Mouse (Mus musculus) testis, adult 2 months (tissue): ENCODE results near the gene Arap1. TPM values are rescaled to one million over a fixed set of nuclear protein-coding genes. Genes with fewer than 3 reads are reported as not detected.

Experiments used
- H3K27ac ChIP-seq: fragments of 200-500 bp; 2 replicates; pipeline ENCODE4 v1.5.1; 2012; ENCODE audit warnings: low read depth, low read length; ENCODE audit not compliant: control insufficient read depth, insufficient read depth
- H3K27me3 ChIP-seq: fragments of 200-500 bp; 2 replicates; pipeline ENCODE4 v1.6.1; 2012; ENCODE audit warnings: mild to moderate bottlenecking, low read length, moderate library complexity; ENCODE audit not compliant: control insufficient read depth, insufficient read depth
- H3K36me3 ChIP-seq: fragments of 200-500 bp; 2 replicates; pipeline ENCODE4 v1.6.1; 2012; ENCODE audit warnings: mild to moderate bottlenecking, low read length; ENCODE audit not compliant: control insufficient read depth, insufficient read depth
- H3K4me1 ChIP-seq: fragments of 200-500 bp; 2 replicates; pipeline ENCODE4 v1.6.1; 2012; ENCODE audit warnings: low read length; ENCODE audit not compliant: control insufficient read depth, insufficient read depth
- H3K4me3 ChIP-seq: fragments of 200-500 bp; 2 replicates; pipeline ENCODE4 v1.5.1; 2012; ENCODE audit warnings: low read depth, mild to moderate bottlenecking, low read length, moderate library complexity, mixed read lengths; ENCODE audit not compliant: control insufficient read depth
- CTCF ChIP-seq: fragments of 200-500 bp; IDR thresholded peaks from 2 replicates; pipeline ENCODE4 v1.5.1; 2012; ENCODE audit warnings: low read depth, mild to moderate bottlenecking, inconsistent platforms, low read length, moderate library complexity; ENCODE audit not compliant: control insufficient read depth, insufficient read depth, insufficient replicate concordance
- POLR2A ChIP-seq: fragments of 200-500 bp; IDR thresholded peaks from 2 replicates; pipeline ENCODE4 v1.6.1; 2012; ENCODE audit warnings: low read depth, mild to moderate bottlenecking, inconsistent platforms, low read length, moderate library complexity; ENCODE audit not compliant: control insufficient read depth
- polyA plus RNA-seq: library from polyadenylated mRNA; depleted of rRNA; stranded (reverse); fragments of >200 nt; gene quantifications from 2 replicates; pipeline ENCODE4 v1.2.3, GENCODE M21; 2012; rRNA removed

Gene Arap1
- polyA plus RNA-seq, 1 experiment, result 4.9 TPM

- no peak overlapping the region for H3K4me3 ChIP-seq
- H3K36me3 ChIP-seq, result no peaks in the 10 kb centered on the region
- H3K4me1 ChIP-seq, result peaks cover 5% of the 10 kb centered on the region
- H3K27me3 ChIP-seq, result no peaks in the 10 kb centered on the region
- TF ChIP-seq CTCF (no peak), POLR2A (no peak)
- no peak overlapping the region for H3K27ac ChIP-seq
These were observed 108.9 kb downstream of the Arap1 start for GRCm38 (mm10) chr7:101456789-101457188.

- Histone ChIP-seq H3K4me1 (peaks cover 5% of the 10 kb centered on the region), H3K4me3 (no peak overlapping the region), H3K36me3 (no peaks in the 10 kb centered on the region), H3K27me3 (no peaks in the 10 kb centered on the region), H3K27ac (no peak overlapping the region)
- TF ChIP-seq CTCF (no peak), POLR2A (no peak)
These were observed 109.4 kb downstream of the Arap1 start for GRCm38 (mm10) chr7:101457283-101457682.

- TF ChIP-seq POLR2A, result no peak
- TF ChIP-seq CTCF, result no peak
- H3K27ac ChIP-seq, result no peak overlapping the region
- no peaks in the 10 kb centered on the region for H3K27me3 ChIP-seq
- H3K4me3 ChIP-seq, result no peak overlapping the region
- peaks cover 5% of the 10 kb centered on the region for H3K4me1 ChIP-seq
- no peaks in the 10 kb centered on the region for H3K36me3 ChIP-seq
These were observed 109.9 kb downstream of the Arap1 start for GRCm38 (mm10) chr7:101457801-101458200.

- H3K27ac ChIP-seq, result no peak overlapping the region
- no peaks in the 10 kb centered on the region for H3K36me3 ChIP-seq
- peaks cover 5% of the 10 kb centered on the region for H3K4me1 ChIP-seq
- no peak overlapping the region for H3K4me3 ChIP-seq
- H3K27me3 ChIP-seq, result no peaks in the 10 kb centered on the region
- no peak for TF ChIP-seq CTCF
These were observed 110.5 kb downstream of the Arap1 start for GRCm38 (mm10) chr7:101458278-101458781.

- Histone ChIP-seq H3K27me3 (no peaks in the 10 kb centered on the region), H3K27ac (no peak overlapping the region), H3K4me1 (peaks cover 5% of the 10 kb centered on the region), H3K36me3 (no peaks in the 10 kb centered on the region), H3K4me3 (no peak overlapping the region)
- TF ChIP-seq POLR2A (no peak), CTCF (no peak)
These were observed 111.5 kb downstream of the Arap1 start for GRCm38 (mm10) chr7:101459305-101459813.

- TF ChIP-seq CTCF (no peak), POLR2A (no peak)
- Histone ChIP-seq H3K4me1 (peaks cover 12% of the 10 kb centered on the region), H3K27me3 (no peaks in the 10 kb centered on the region), H3K4me3 (no peak overlapping the region), H3K27ac (no peak overlapping the region), H3K36me3 (no peaks in the 10 kb centered on the region)
These were observed 112.2 kb downstream of the Arap1 start for GRCm38 (mm10) chr7:101459923-101460607.

- H3K27ac ChIP-seq, result no peak overlapping the region
- no peak overlapping the region for H3K4me3 ChIP-seq
- H3K4me1 ChIP-seq, result peaks cover 17% of the 10 kb centered on the region
- H3K36me3 ChIP-seq, result no peaks in the 10 kb centered on the region
- H3K27me3 ChIP-seq, result no peaks in the 10 kb centered on the region
- no peak for TF ChIP-seq POLR2A
- TF ChIP-seq CTCF, result no peak
These were observed 112.7 kb downstream of the Arap1 start for GRCm38 (mm10) chr7:101460608-101460957.

GRCm38 (mm10) chr7:101461571-101461970 is 113.7 kb downstream of the Arap1 start:
- no peaks in the 10 kb centered on the region for H3K27me3 ChIP-seq
- no peak overlapping the region for H3K4me3 ChIP-seq
- TF ChIP-seq CTCF (no peak), POLR2A (no peak)
- H3K27ac ChIP-seq, result no peak overlapping the region
- no peaks in the 10 kb centered on the region for H3K36me3 ChIP-seq
- peaks cover 17% of the 10 kb centered on the region for H3K4me1 ChIP-seq

Other genes starting within 250 kb of the Arap1 start
- gene Atg16l2, start 45.8 kb upstream of the Arap1 start, polyA plus RNA-seq, result 2.2 and 2.9 TPM in 2 replicates
- gene Stard10, start 31.0 kb upstream of the Arap1 start, polyA plus RNA-seq, result 619 and 654 TPM in 2 replicates
- gene Gm45837, start 62.8 kb downstream of the Arap1 start, polyA plus RNA-seq, result not detected in 2 replicates
- 7.4 and 10.3 TPM in 2 replicates for gene Pde2a, start 73.6 kb downstream of the Arap1 start, polyA plus RNA-seq
- 0.04 TPM in 1 of 2 replicates, not detected in the other for gene Art2b, start 237.5 kb downstream of the Arap1 start, polyA plus RNA-seq